Mouse (Mus musculus): ENCODE results near the gene Twist2. TPM values are rescaled to one million over a fixed set of nuclear protein-coding genes. Genes with fewer than 3 reads are reported as not detected.
A peak's percentile ranks its signal among the peaks of the same experiment; 100 is the strongest.

Gene Twist2
- polyA plus RNA-seq, 1 experiment: 0.37 TPM

- no peak overlapping the region for H3K4me3 ChIP-seq (ENCODE audit: control insufficient read depth, low read depth, low read length)
- no peak for TF ChIP-seq POLR2A (IDR thresholded peaks at IDR 0.05; ENCODE audit: control insufficient read depth, low read depth, low read length)
- TF ChIP-seq CTCF (IDR thresholded peaks at IDR 0.05; ENCODE audit: control insufficient read depth, insufficient read depth, insufficient replicate concordance, low read depth, low read length): no peak
- no peaks in the 10 kb centered on the region for H3K36me3 ChIP-seq (ENCODE audit: control insufficient read depth, insufficient read depth, low read length)
These were observed 93.0 kb downstream of the Twist2 start for GRCm38 (mm10) chr1:91894286-91894685.

GRCm38 (mm10) chr1:91897078-91897477 is 95.8 kb downstream of the Twist2 start:
- no peak overlapping the region for H3K4me3 ChIP-seq (ENCODE audit: control insufficient read depth, low read depth, low read length)
- no peaks in the 10 kb centered on the region for H3K36me3 ChIP-seq (ENCODE audit: control insufficient read depth, insufficient read depth, low read length)
- TF ChIP-seq CTCF (IDR thresholded peaks at IDR 0.05; ENCODE audit: control insufficient read depth, insufficient read depth, insufficient replicate concordance, low read depth, low read length) (peak; percentile 28; the same call in 1 of the 2 replicates), POLR2A (IDR thresholded peaks at IDR 0.05; ENCODE audit: control insufficient read depth, low read depth, low read length) (no peak)
- H3K27me3 ChIP-seq (ENCODE audit: control insufficient read depth, insufficient read depth, low read length): no peaks in the 10 kb centered on the region
- H3K4me1 ChIP-seq (ENCODE audit: control insufficient read depth, insufficient read depth, low read length): peaks cover 3% of the 10 kb centered on the region; the same call in 1 of the 2 replicates
- H3K27ac ChIP-seq (ENCODE audit: control insufficient read depth, insufficient read depth, low read depth, low read length): no peak overlapping the region

More at GRCm38 (mm10) chr1:91894286-91894685, 93.0 kb downstream of the Twist2 start:
- H3K27me3 ChIP-seq (ENCODE audit: control insufficient read depth, insufficient read depth, low read length): no peaks in the 10 kb centered on the region
- peaks cover 3% of the 10 kb centered on the region; the same call in 1 of the 2 replicates for H3K4me1 ChIP-seq (ENCODE audit: control insufficient read depth, insufficient read depth, low read length)
- H3K27ac ChIP-seq (ENCODE audit: control insufficient read depth, insufficient read depth, low read depth, low read length): no peak overlapping the region
